Mouse (Mus musculus) heart, embryonic 11.5 days (tissue): ENCODE measurements around the gene Rbm4. TPM values are rescaled to one million over a fixed set of nuclear protein-coding genes. Genes with fewer than 3 reads are reported as not detected.

Experiments
- ATAC-seq: fragments of 200-750 bp; cut with Nextera tagmentation; replicated peaks from 2 replicates; pipeline ENCODE4 v1.8.0; 2017; ENCODE audit warnings: moderate library complexity; ENCODE audit not compliant: insufficient number of reproducible peaks, low FRiP score, low TSS enrichment
- H3K27ac ChIP-seq: fragments of 300-500 bp; sonication (generic); 2 replicates; pipeline ENCODE4 v1.5.1; 2014; ENCODE audit warnings: mild to moderate bottlenecking, low read depth, low read length
- H3K27me3 ChIP-seq: fragments of 300-500 bp; sonication (generic); 2 replicates; pipeline ENCODE4 v1.6.1; 2014; ENCODE audit warnings: mild to moderate bottlenecking, low read length, mixed read lengths; ENCODE audit not compliant: control insufficient read depth, insufficient read depth
- H3K36me3 ChIP-seq: fragments of 300-500 bp; sonication (generic); 2 replicates; pipeline ENCODE4 v1.6.1; 2014; ENCODE audit warnings: mild to moderate bottlenecking, low read length, moderate library complexity, mixed read lengths; ENCODE audit not compliant: control insufficient read depth, insufficient read depth
- H3K4me1 ChIP-seq: fragments of 300-500 bp; sonication (generic); 2 replicates; pipeline ENCODE4 v1.6.1; 2014; ENCODE audit warnings: low read length; ENCODE audit not compliant: control insufficient read depth, insufficient read depth
- H3K4me2 ChIP-seq: fragments of 300-500 bp; sonication (generic); 2 replicates; pipeline ENCODE4 v1.6.1; 2014; ENCODE audit warnings: mild to moderate bottlenecking, moderate library complexity
- H3K4me3 ChIP-seq: fragments of 300-500 bp; sonication (generic); 2 replicates; pipeline ENCODE4 v1.5.1; 2014; ENCODE audit warnings: low read depth, low read length
- H3K9ac ChIP-seq: fragments of 300-500 bp; sonication (generic); 2 replicates; pipeline ENCODE4 v1.6.1; 2014; ENCODE audit warnings: mild to moderate bottlenecking, low read depth, low read length, moderate library complexity
- H3K9me3 ChIP-seq: fragments of 300-500 bp; sonication (generic); replicated peaks from 2 replicates; pipeline ENCODE4 v1.6.1; 2016; ENCODE audit warnings: low read length; ENCODE audit not compliant: control insufficient read depth
- WGBS: fragments of 180-500 bp; shearing (Covaris S2); extraction: QIAGEN DNeasy Blood & Tissue Kit; methylation state at CpG from one replicate; pipeline ENCODE4 v1.1.7; 2014; ENCODE audit not compliant: insufficient replicate concordance; 5-methylcytosine and 5-hydroxymethylcytosine counted together
- polyA plus RNA-seq: library from polyadenylated mRNA; unstranded; fragments of >200 nt; fragmentation: Nextera tagmentation; extraction: Ambion mirVana; gene quantifications from 2 replicates; pipeline ENCODE4 v1.2.1, GENCODE M21; 2014

Gene Rbm4
- polyA plus RNA-seq, 1 experiment from 2014 or later = 54.0 TPM

- H3K4me2 ChIP-seq = peak overlapping the region; percentile 86
- WGBS = under 1% methylated on average over 17 of the region's 17 CpGs
- H3K4me3 ChIP-seq = peak overlapping the region; percentile 76
- no peaks in the 10 kb centered on the region for H3K9me3 ChIP-seq
- peaks cover 8% of the 10 kb centered on the region for H3K4me1 ChIP-seq
- H3K9ac ChIP-seq = peak overlapping the region; percentile 95
- H3K27me3 ChIP-seq = no peaks in the 10 kb centered on the region
- no peak for ATAC-seq
- peak overlapping the region; percentile 93 for H3K27ac ChIP-seq
- no peaks in the 10 kb centered on the region for H3K36me3 ChIP-seq
These were observed 17.0 kb upstream of the Rbm4 start for GRCm38 (mm10) chr19:4810746-4811062.

GRCm38 (mm10) chr19:4810309-4810708, 16.6 kb upstream of the Rbm4 start:
- no peaks in the 10 kb centered on the region for H3K36me3 ChIP-seq
- H3K27me3 ChIP-seq = no peaks in the 10 kb centered on the region
- H3K9ac ChIP-seq = peak overlapping the region; percentile 95
- WGBS = 0% methylated on average over 14 of the region's 14 CpGs
- ATAC-seq = no peak
- H3K4me2 ChIP-seq = peak overlapping the region; percentile 86
- H3K9me3 ChIP-seq = no peaks in the 10 kb centered on the region
- no peak overlapping the region for H3K27ac ChIP-seq
- peaks cover 8% of the 10 kb centered on the region for H3K4me1 ChIP-seq
- peak overlapping the region; percentile 76 for H3K4me3 ChIP-seq

- H3K9ac ChIP-seq = no peak overlapping the region
- 0 out of 2 replicates have a peak, but pooled peaks cover 2% of the 10 kb centered on the region for H3K4me1 ChIP-seq
- no peak overlapping the region for H3K4me2 ChIP-seq
- no peaks in the 10 kb centered on the region for H3K27me3 ChIP-seq
- H3K4me3 ChIP-seq = no peak overlapping the region
- no peak for ATAC-seq
- H3K9me3 ChIP-seq = no peaks in the 10 kb centered on the region
- WGBS = 89% methylated on average over 10 of the region's 10 CpGs
- peaks cover 33% of the 10 kb centered on the region for H3K36me3 ChIP-seq
- H3K27ac ChIP-seq = no peak overlapping the region
These were observed 9.6 kb upstream of the Rbm4 start for GRCm38 (mm10) chr19:4803283-4803682.

GRCm38 (mm10) chr19:4802691-4803091, 9.0 kb upstream of the Rbm4 start:
- Histone ChIP-seq H3K36me3 (peaks cover 33% of the 10 kb centered on the region), H3K4me1 (0 out of 2 replicates have a peak, but pooled peaks cover 2% of the 10 kb centered on the region)

GRCm38 (mm10) chr19:4799083-4799482, 5.4 kb upstream of the Rbm4 start:
- Histone ChIP-seq H3K4me3 (no peak overlapping the region), H3K27ac (no peak overlapping the region), H3K9ac (no peak overlapping the region), H3K4me1 (0 out of 2 replicates have a peak, but pooled peaks cover 2% of the 10 kb centered on the region), H3K4me2 (no peak overlapping the region), H3K27me3 (no peaks in the 10 kb centered on the region), H3K36me3 (peaks cover 33% of the 10 kb centered on the region), H3K9me3 (no peaks in the 10 kb centered on the region)
- 91% methylated on average over 5 of the region's 5 CpGs for WGBS
- no peak for ATAC-seq

More at GRCm38 (mm10) chr19:4802691-4803091, 9.0 kb upstream of the Rbm4 start:
- ATAC-seq = no peak
- no peaks in the 10 kb centered on the region for H3K27me3 ChIP-seq
- WGBS = 96% methylated on average over 7 of the region's 7 CpGs
- no peak overlapping the region for H3K27ac ChIP-seq
- no peaks in the 10 kb centered on the region for H3K9me3 ChIP-seq
- no peak overlapping the region for H3K4me2 ChIP-seq
- H3K9ac ChIP-seq = no peak overlapping the region
- H3K4me3 ChIP-seq = no peak overlapping the region

GRCm38 (mm10) chr19:4797846-4798245, 4.1 kb upstream of the Rbm4 start:
- ATAC-seq = no peak
- Histone ChIP-seq H3K4me3 (no peak overlapping the region), H3K4me1 (0 out of 2 replicates have a peak, but pooled peaks cover under 1% of the 10 kb centered on the region), H3K9me3 (no peaks in the 10 kb centered on the region), H3K4me2 (no peak overlapping the region), H3K27ac (no peak overlapping the region), H3K9ac (no peak overlapping the region), H3K27me3 (no peaks in the 10 kb centered on the region), H3K36me3 (peaks cover 25% of the 10 kb centered on the region)
- WGBS = 88% methylated on average over 2 of the region's 2 CpGs

- Histone ChIP-seq H3K9me3 (no peaks in the 10 kb centered on the region), H3K4me1 (peaks cover 8% of the 10 kb centered on the region; the same call in 1 of the 2 replicates), H3K36me3 (peaks cover 16% of the 10 kb centered on the region), H3K4me3 (no peak overlapping the region), H3K27ac (no peak overlapping the region), H3K27me3 (no peaks in the 10 kb centered on the region), H3K9ac (no peak overlapping the region), H3K4me2 (no peak overlapping the region)
- 64% methylated on average over 1 of the region's 1 CpGs for WGBS
- no peak for ATAC-seq
These were observed 2.2 kb upstream of the Rbm4 start for GRCm38 (mm10) chr19:4795929-4796328.

- WGBS = 1% methylated on average over 16 of the region's 16 CpGs
- H3K36me3 ChIP-seq = peaks cover 11% of the 10 kb centered on the region
- peak; percentile 63; the same call in 1 of the 2 replicates for ATAC-seq
These were observed 345 bp downstream of the Rbm4 start for GRCm38 (mm10) chr19:4793281-4793830.

GRCm38 (mm10) chr19:4786313-4786712, 7.4 kb downstream of the Rbm4 start:
- no peak overlapping the region for H3K4me3 ChIP-seq
- no peak for ATAC-seq
- no peak overlapping the region for H3K27ac ChIP-seq
- H3K4me2 ChIP-seq = no peak overlapping the region
- H3K27me3 ChIP-seq = no peaks in the 10 kb centered on the region
- H3K4me1 ChIP-seq = peaks cover 6% of the 10 kb centered on the region; the same call in 1 of the 2 replicates
- H3K9ac ChIP-seq = no peak overlapping the region
- 93% methylated on average over 2 of the region's 2 CpGs for WGBS
- peaks cover 35% of the 10 kb centered on the region for H3K36me3 ChIP-seq
- H3K9me3 ChIP-seq = no peaks in the 10 kb centered on the region

More at GRCm38 (mm10) chr19:4793281-4793830, 345 bp downstream of the Rbm4 start:
- H3K9ac ChIP-seq = peak overlapping the region; percentile 85
- no peaks in the 10 kb centered on the region for H3K9me3 ChIP-seq
- peak overlapping the region; percentile 84 for H3K4me2 ChIP-seq
- peak overlapping the region; percentile 84 for H3K27ac ChIP-seq
- H3K4me3 ChIP-seq = peak overlapping the region; percentile 82
- H3K27me3 ChIP-seq = no peaks in the 10 kb centered on the region
- peaks cover 8% of the 10 kb centered on the region; the same call in 1 of the 2 replicates for H3K4me1 ChIP-seq
